Mouse (Mus musculus) heart, adult 8-10 months (tissue): ENCODE data around the gene Zscan10. TPM values are rescaled to one million over a fixed set of nuclear protein-coding genes. Genes with fewer than 3 reads are reported as not detected.

ENCODE experiments used
- DNase-seq: peaks from one replicate; pipeline ENCODE4 v3.0.0; 2022; ENCODE audit warnings: low spot score
- total RNA-seq, 4 experiments: library from RNA; stranded (reverse); gene quantifications; 2 replicates each; pipeline ENCODE4 v1.2.4; 2022

The Zscan10 gene
- total RNA-seq: not detected

DNA sequence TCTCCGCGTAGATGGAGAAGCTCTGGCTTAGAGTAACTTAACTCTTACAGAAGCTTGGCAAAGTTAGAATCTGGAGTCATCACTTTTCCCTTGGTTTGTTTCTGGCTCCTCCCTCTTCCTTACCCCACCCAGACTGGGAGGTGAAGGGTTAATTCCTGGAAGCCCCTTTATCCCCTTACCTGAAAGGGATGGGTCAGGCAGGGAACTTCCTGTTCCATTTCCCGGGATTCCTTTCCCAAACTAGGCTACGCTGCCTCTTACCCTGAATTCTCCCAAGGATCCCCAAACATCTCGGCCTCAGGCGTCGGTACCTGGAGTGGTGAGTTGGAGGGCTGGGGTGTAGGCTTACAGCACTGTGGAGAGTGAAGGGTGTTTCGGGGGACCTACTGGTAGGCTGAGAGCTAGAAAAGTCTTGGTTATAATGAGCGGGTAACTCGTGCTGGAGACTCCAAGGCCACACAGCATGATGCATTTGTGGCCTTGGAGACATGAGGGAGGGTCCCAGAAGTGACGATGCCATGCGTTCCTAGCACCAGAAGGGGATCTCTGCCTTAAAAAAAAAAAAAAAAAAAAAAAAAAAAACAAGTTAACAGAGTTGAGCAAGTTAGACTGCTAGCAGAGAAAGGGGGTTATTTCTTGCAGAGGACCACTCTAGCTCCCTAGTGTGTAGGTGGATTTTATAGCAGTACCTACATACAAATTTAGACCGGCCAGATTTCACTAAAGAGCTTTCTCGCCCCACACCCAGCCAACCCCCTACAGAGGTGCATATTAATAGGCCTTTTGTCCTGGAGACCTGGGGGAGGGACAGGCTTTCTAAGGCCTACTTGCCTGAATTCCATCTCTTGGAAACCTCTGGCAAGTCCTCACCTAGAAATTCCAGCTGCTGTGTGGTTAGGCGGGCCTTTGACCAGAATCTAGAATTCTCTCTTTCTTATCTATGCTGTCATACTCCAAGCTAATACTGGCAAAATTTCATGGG lies at the start of gene Zscan10:
Zscan10 (plus strand) TSS at position 216 of the 982 bp plus-strand sequence.
- no peak for DNase-seq

DNA sequence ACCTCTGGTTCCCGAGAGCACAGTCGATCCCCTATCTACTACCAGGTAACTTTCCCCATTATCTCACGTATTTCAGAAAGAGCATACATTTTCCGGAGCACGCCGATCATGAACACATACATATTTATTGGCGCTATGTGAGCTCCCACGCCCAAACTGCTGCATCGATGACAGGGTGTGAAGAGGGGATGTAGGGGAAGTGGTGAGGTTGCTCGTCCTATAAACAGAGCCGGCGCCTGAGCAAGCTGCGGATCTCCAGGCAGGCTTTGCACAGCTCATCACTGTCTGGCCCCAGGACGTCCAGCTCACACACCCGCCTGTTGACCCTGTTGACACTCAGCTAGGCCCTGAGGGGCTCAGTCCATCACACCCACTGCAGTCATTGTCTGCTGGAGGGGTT lies 49.8 kb upstream of the Zscan10 start:
- no peak for DNase-seq

DNA sequence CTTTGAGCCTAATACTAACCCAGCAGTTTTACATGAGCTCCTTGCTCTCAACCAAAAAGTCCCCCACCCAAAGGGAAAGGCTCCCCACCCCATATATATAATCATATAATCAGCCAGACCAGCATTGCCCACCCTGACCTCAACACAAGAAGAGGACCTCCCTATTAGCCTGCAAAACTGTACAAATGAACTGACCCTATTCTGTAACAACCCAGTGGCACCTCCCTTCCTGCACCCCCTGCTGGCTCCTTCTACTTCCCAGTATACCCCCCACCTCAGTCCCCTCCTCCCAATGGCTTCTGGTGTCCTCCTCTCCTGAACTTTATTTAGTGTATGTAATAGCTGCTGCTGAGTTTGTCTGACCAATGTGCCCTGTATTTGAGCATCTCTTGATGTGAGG lies 49.2 kb upstream of the Zscan10 start:
- DNase-seq: no peak

- DNase-seq: no peak
Observed at GRCm38 (mm10) chr17:23551963-23552362, 48.7 kb upstream of the Zscan10 start.

- DNase-seq: no peak
Observed at GRCm38 (mm10) chr17:23552896-23553633, 47.6 kb upstream of the Zscan10 start.

GRCm38 (mm10) chr17:23553634-23554120 lies 47.0 kb upstream of the Zscan10 start:
- no peak for DNase-seq

DNA sequence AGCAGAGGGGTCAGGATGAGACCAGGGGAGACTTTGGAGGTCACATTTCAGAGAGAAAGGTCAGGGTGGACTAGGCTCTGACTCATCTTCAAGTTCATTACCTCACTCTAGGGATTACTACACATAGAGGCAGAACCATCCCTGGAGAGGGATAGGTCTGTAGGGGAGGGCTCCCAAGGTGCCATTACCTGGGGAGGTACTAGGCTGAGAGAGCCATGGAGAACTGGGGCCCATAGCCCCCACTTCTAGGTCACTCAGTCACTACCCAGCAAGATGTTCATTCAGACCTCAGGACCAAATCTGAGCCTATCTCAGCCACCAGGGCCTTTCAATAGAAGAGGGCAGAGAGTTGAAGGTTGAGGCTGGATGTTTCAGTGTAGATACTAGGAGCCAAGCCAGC lies 46.3 kb upstream of the Zscan10 start:
- DNase-seq: no peak

DNA sequence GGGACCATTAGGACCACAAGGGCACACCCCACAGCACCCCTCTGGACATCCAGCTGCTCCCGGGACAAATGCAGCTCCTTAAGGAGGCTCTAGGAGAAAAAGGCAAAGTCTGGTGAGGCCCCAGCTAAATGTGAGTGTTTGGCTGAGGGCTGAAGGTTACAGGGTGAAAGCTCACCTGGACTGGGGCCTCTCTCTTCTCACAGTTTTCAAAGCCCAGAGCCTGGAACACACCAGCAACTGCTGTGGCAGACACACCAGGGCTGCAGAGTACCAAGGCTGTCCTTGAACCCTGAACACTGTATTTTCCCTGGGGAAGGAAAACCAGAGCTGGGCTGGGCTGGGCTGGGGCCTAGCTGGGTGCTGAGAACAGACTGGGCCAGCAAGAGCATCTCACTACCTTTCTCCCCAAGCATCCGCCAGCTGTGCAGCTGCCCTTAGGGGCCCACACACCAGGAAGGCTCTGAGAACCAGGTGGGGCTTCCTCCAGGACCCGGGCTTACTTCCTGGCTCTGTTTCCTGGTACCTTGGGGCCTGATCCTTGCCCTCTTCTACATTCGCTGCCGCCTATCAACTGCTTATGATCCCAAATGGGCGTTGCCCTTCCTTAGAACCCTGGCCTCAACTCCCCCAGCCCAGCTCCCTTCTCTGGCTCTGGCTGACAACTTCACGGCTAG lies 45.3 kb upstream of the Zscan10 start:
- DNase-seq: no peak

DNA sequence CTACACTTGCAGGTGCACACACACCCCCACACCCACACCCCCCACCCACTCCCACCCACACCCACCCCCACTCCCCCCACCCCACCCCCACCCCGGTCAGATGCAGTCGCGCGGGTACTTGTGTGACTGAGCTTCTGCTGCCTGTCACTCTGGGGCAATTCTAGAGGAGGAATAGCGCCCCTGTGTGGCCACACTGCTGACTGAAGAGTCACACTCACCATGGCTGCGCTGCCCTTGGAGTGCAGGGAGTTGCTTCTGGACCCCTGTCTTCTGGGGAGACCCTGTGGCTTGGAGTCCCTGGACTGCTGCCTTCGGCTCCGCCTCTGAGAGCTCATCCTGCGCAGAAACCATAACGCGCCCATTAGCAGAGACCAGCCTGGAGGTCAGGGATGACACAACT lies 40.9 kb upstream of the Zscan10 start:
- no peak for DNase-seq

DNA sequence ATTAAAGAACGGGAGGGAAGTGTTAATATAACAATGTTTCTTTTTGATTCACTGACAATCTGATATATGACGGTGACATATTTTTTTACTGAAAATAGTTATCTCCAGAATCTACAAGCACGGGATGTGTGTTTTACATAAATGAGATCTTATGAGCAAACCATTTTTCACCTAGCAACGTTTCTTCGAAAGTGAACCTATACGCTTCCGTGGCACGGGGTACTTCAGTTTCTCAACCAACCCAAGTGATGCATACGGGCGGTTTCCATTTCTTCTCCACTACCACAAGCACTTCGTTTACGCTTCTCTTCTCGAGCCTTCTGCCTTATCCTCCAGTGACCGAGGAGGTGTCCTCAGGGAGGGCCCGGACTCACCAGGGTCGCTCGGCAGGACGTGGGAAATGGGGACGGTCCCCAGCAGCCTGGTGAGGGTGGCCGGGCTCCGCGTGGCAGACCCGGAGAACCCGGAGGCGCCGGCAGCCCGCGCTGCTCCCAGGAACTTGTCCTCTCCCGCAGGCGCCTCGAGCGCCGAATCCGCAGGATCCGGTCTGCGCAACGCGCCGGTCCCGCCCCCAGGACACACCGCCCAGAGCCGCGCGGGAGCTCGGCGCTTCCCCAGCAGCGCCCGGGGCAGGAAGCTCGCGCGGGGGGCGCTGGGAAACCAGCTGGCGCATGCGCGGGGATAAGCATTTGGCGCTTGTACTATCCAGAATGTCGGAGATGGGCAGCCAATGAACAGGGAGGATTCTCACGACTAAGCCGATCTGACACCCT lies 36.9 kb upstream of the Zscan10 start, which contains the start of gene Zfp213:
Zfp213 (minus strand) TSS at position 644 of the 773 bp plus-strand sequence.
- DNase-seq: peak; percentile 95

DNA sequence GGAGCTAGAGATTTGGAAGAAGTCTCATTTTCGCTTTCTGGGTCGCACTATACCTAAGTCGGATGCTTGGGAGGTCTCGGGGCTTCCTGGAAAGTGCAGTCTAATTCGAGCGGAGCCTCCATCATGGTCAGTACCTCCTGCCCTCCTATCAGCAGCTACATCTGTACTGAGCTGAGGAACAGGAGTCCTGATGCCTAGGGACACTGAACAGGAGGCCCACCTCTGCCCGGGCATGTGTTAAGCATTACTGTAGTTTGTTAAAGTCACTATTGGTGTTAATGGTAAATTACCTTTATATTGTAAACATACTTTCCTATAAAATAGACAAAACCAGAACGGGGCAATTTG lies 36.3 kb upstream of the Zscan10 start:
- no peak for DNase-seq

DNA sequence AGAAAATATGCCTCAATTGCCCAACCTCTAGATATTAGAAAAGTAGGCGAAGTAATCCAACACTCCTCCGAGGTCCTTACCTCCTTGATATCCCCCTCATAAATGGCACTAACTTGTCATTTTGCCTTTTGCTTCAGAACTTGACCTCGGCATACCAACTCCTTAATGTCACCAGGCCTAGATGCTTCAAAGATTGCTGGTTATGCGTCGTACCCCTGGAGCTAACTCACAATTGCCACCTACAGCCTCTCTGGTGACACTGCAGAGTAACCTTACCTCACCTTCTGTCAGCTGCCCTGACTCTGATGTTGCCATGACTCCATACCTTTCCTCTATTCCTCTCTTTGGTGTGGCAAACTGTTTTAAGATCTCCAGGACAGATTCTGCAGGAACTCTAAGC lies 33.9 kb upstream of the Zscan10 start:
- no peak for DNase-seq

GRCm38 (mm10) chr17:23568370-23568769 lies 32.3 kb upstream of the Zscan10 start:
- no peak for DNase-seq

DNA sequence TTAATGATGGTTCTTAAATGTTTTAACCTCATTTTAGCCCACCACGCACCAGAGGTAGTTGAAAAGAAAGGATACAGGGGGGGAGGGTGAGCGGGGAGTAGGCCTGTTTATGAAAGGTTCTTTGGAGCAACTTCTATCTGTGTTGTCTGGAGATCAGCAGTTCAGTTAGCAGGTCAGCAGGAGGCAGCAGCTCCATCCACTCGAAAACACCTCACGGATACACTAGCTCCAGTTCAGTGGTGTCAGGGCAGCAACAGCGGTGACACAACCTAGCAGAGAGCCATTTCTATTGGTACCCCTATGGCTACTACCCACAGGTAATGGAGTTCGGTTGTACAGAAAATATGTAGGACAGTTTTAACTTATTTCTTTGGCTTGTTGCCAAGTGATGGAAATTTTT lies 30.6 kb upstream of the Zscan10 start:
- peak; percentile 37 for DNase-seq

DNA sequence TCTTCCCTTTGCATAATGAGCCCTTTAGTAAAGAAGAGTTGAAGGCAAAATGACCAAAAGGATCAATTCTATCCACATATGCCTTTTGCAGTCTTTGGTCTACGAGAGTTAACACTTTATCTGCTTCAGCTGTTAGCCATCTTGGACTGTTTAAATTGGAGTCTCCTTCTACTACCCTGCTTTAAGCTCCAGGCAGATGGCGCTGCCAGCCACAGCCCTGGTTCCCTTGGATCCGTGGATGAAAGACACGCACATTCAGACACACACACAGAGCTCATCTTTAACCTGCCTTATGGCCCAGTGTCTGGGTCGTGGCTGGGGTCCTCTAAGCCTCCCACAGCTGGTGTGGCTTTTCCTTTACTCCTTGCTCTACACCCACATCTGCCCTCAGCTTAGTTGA lies 29.6 kb upstream of the Zscan10 start:
- no peak for DNase-seq

GRCm38 (mm10) chr17:23572059-23572458 lies 28.6 kb upstream of the Zscan10 start:
- DNase-seq: no peak

- DNase-seq: no peak
Observed at GRCm38 (mm10) chr17:23574130-23574529, 26.5 kb upstream of the Zscan10 start.

DNA sequence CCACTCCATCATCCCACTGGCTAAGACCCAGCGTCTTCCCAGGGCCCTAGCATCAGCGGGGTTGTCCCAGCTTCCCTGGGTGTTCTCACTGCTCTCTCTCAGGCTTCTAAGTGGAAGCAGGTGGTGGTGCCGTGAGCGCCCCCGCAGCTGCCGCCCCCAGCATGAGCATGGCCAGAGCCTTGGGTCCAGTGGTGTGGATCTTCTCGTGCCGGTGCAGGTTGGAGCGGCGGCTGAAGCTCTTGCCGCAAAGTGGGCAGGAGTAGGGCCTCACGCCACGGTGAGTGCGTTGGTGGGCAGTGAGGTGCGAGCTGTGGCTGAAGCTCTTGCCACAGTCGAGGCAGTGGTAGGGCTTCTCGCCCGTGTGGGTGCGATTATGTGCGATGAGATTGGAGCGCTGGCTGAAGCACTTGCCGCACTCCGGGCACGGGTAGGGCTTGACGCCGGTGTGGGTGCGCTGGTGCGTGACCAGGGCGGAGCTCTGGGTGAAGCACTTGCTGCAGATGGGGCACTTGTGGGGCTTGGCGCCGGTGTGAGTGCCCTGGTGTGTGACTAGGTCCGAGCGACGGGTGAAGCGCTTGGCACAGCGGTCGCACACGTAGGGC lies 24.6 kb upstream of the Zscan10 start:
- no peak for DNase-seq

DNA sequence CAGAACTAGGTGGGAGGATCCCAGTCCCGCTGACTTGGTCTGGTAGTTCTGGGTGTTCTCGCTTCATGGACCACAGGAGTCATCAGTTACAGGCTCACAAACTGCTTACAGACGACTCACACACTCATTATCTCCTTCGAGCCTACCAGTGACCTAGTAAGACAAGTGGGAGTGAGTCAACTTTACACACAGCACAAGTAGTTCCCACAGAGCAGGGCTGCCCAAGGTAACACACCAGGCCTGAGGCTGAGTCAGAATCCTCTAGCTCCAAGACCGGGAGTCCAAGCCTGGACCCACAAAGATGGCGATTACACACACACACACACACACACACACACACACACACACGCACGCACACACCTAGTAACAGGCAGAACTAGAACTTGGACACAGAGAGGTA lies 15.9 kb upstream of the Zscan10 start:
- no peak for DNase-seq

GRCm38 (mm10) chr17:23585721-23586491 lies 14.8 kb upstream of the Zscan10 start:
- peak; percentile 39 for DNase-seq
